ENCODE assay signal across 34 mouse cellular contexts in the genomic region with DNA sequence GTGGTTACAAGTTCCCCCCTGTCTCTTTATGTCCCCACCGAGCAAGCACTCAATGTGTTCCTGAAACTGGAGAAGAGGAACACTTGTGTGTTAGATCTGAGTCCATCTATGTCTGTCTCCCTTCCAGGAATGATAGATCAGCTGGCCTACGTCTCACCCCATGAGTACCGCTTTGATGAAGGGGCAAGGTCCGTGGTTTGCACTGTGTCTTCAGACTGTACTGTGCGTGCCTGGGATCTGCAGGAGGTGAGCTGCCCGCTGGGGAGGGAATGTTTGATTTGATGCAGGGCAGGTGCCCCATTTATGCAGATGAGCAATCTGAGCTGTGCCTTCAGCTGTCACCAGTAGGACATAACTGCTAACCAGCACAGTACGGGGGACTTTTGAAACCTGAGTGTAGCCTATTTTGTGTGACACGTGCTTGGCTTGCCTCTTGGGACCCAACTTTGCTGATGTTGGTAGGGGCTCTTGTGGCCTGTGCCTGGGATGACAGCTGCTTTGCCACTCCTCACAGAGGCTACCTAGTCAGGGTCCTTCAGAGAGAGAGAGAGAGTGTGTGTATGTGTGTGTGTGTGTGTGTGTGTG. TPM values are rescaled to one million over a fixed set of nuclear protein-coding genes. Genes with fewer than 3 reads are reported as not detected.
DNase-seq lines count a peak whose midpoint lies in the region; ATAC-seq and TF ChIP-seq lines count a peak whose summit lies in the region.
"Had no signal": no experiment of that assay in that cellular context is flagged by ENCODE, and none has a peak within 500 bp of the region (broad histone marks: within the 10 kb centered on the region; RNA-seq: fewer than 3 reads in every experiment).

No protein-coding gene starts in this region.

- peak; percentile 43; the same call in 1 of the 2 replicates for ATAC-seq in hindbrain, postnatal 0 days
- ATAC-seq in hindbrain, embryonic 12.5 days (ENCODE audit: low FRiP score), result no peak
- peak; percentile 44; the same call in 1 of the 2 replicates for ATAC-seq in kidney, embryonic 15.5 days (replicated peaks; ENCODE audit: low FRiP score)
- peak; percentile 66 for ATAC-seq in limb, embryonic 14.5 days (ENCODE audit: low FRiP score, low read depth)
- ATAC-seq: CD4-positive, CD25-positive, alpha-beta regulatory T cell, adult 4 months; forebrain, embryonic 14.5 days; hindbrain, embryonic 16.5 days; intestine, embryonic 15.5 days; lung, postnatal 0 days; midbrain, embryonic 13.5 days had no signal

- H3K9ac ChIP-seq in hindbrain, postnatal 0 days (replicated peaks; ENCODE audit: low read length), result no peak overlapping the region
- no peak overlapping the region for H3K9ac ChIP-seq in hindbrain, embryonic 12.5 days
- no peak overlapping the region for H3K9ac ChIP-seq in kidney, embryonic 15.5 days
- no peak overlapping the region for H3K9ac ChIP-seq in limb, embryonic 14.5 days (ENCODE audit: low read depth, low read length, severe bottlenecking)
- H3K9ac ChIP-seq: heart, embryonic 13.5 days; intestine, embryonic 15.5 days; liver, embryonic 13.5 days; midbrain, embryonic 13.5 days had no signal

- 82% methylated on average over 8 of the region's 8 CpGs for WGBS in hindbrain, postnatal 0 days
- 80% methylated on average over 8 of the region's 8 CpGs for WGBS in hindbrain, embryonic 12.5 days
- WGBS in kidney, embryonic 15.5 days, result 61% methylated on average over 8 of the region's 8 CpGs
- 80% methylated on average over 8 of the region's 8 CpGs for WGBS in limb, embryonic 14.5 days

- H3K4me3 ChIP-seq in hindbrain, postnatal 0 days (ENCODE audit: low read length), result no peak overlapping the region
- no peak overlapping the region for H3K4me3 ChIP-seq in hindbrain, embryonic 12.5 days
- no peak overlapping the region for H3K4me3 ChIP-seq in kidney, embryonic 15.5 days (replicated peaks)
- no peak overlapping the region for H3K4me3 ChIP-seq in limb, embryonic 14.5 days (replicated peaks; ENCODE audit: low read length)
- H3K4me3 ChIP-seq: heart, embryonic 13.5 days; intestine, embryonic 15.5 days; liver, embryonic 13.5 days; midbrain, embryonic 13.5 days had no signal

- DNase-seq in hindbrain, postnatal 0 days (ENCODE audit: low spot score), result no peak
- peak; percentile 4 to 9 for DNase-seq in kidney, adult 8-10 months
- DNase-seq in limb, embryonic 14.5 days (ENCODE audit: low spot score), result peak; percentile 22
- DNase-seq in embryo, embryonic 9.5 days (ENCODE audit: extremely low spot score), result no peak
- DNase-seq in layer of hippocampus, postnatal 10 days (ENCODE audit: low spot score in 2 of 2), result no peak
- DNase-seq: adrenal gland, postnatal 14 days; cerebellum, adult 11-12 months; cerebellum, postnatal 10 days; heart, postnatal 10 days; liver, embryonic 13.5 days; lung, adult 18-20 months; right cerebral cortex, postnatal 25 days; spleen, adult 18-20 months; thymus, postnatal 14 days had no signal

- no peaks in the 10 kb centered on the region; the same call in 1 of the 2 replicates for H3K4me1 ChIP-seq in hindbrain, postnatal 0 days (ENCODE audit: insufficient read depth, low read length)
- peaks cover 4% of the 10 kb centered on the region for H3K4me1 ChIP-seq in hindbrain, embryonic 12.5 days
- H3K4me1 ChIP-seq in kidney, embryonic 15.5 days, result peaks cover 4% of the 10 kb centered on the region; the same call in 1 of the 2 replicates
- H3K4me1 ChIP-seq in limb, embryonic 14.5 days (ENCODE audit: control insufficient read depth, insufficient read depth, low read length), result peaks cover under 1% of the 10 kb centered on the region; the same call in 1 of the 2 replicates
- H3K4me1 ChIP-seq: intestine, embryonic 15.5 days had no signal

- H3K27ac ChIP-seq in hindbrain, postnatal 0 days, result no peak overlapping the region
- no peak overlapping the region for H3K27ac ChIP-seq in hindbrain, embryonic 12.5 days
- H3K27ac ChIP-seq in kidney, embryonic 15.5 days, result no peak overlapping the region
- no peak overlapping the region for H3K27ac ChIP-seq in limb, embryonic 14.5 days (replicated peaks; ENCODE audit: low read depth, low read length)
- H3K27ac ChIP-seq: heart, embryonic 13.5 days; intestine, embryonic 15.5 days; liver, embryonic 13.5 days; macrophage; midbrain, embryonic 13.5 days had no signal

- H3K4me2 ChIP-seq in hindbrain, postnatal 0 days (ENCODE audit: low read depth, low read length), result no peak overlapping the region
- H3K4me2 ChIP-seq in hindbrain, embryonic 12.5 days (replicated peaks), result no peak overlapping the region
- H3K4me2 ChIP-seq in kidney, embryonic 15.5 days, result no peak overlapping the region
- H3K4me2 ChIP-seq in limb, embryonic 14.5 days (replicated peaks; ENCODE audit: low read depth, low read length, severe bottlenecking), result no peak overlapping the region
- H3K4me2 ChIP-seq: heart, embryonic 13.5 days; intestine, embryonic 15.5 days; liver, embryonic 13.5 days; midbrain, embryonic 13.5 days had no signal

- H3K27me3 ChIP-seq in hindbrain, postnatal 0 days (ENCODE audit: insufficient read depth, low read length), result no peaks in the 10 kb centered on the region
- H3K27me3 ChIP-seq in hindbrain, embryonic 12.5 days, result no peaks in the 10 kb centered on the region
- no peaks in the 10 kb centered on the region for H3K27me3 ChIP-seq in kidney, embryonic 15.5 days
- no peaks in the 10 kb centered on the region for H3K27me3 ChIP-seq in limb, embryonic 14.5 days (ENCODE audit: control insufficient read depth, insufficient read depth, low read length)
- H3K27me3 ChIP-seq: heart, embryonic 13.5 days; intestine, embryonic 15.5 days; liver, embryonic 13.5 days; midbrain, embryonic 13.5 days had no signal

- no peak for TF ChIP-seq POLR2A in limb, embryonic 14.5 days (IDR thresholded peaks at IDR 0.05; ENCODE audit: borderline replicate concordance, extremely low read depth, insufficient read depth, insufficient read length)

- no peaks in the 10 kb centered on the region for H3K9me3 ChIP-seq in hindbrain, postnatal 0 days (ENCODE audit: low read length)
- no peaks in the 10 kb centered on the region for H3K9me3 ChIP-seq in hindbrain, embryonic 12.5 days (replicated peaks)
- no peaks in the 10 kb centered on the region for H3K9me3 ChIP-seq in kidney, embryonic 15.5 days (replicated peaks)
- H3K9me3 ChIP-seq in limb, embryonic 14.5 days (ENCODE audit: control insufficient read depth, low read length), result no peaks in the 10 kb centered on the region
- H3K9me3 ChIP-seq: heart, embryonic 13.5 days; intestine, embryonic 15.5 days; liver, embryonic 13.5 days; midbrain, embryonic 13.5 days had no signal

- TF ChIP-seq CTCF in hindbrain, postnatal 0 days (IDR thresholded peaks at IDR 0.05; ENCODE audit: low read depth), result no peak

- H3K36me3 ChIP-seq in hindbrain, postnatal 0 days (ENCODE audit: insufficient read depth, low read length), result peaks cover 42% of the 10 kb centered on the region
- H3K36me3 ChIP-seq in hindbrain, embryonic 12.5 days, result peaks cover 72% of the 10 kb centered on the region
- peaks cover 85% of the 10 kb centered on the region for H3K36me3 ChIP-seq in kidney, embryonic 15.5 days
- H3K36me3 ChIP-seq in limb, embryonic 14.5 days (ENCODE audit: control insufficient read depth, insufficient read depth, low read length), result peaks cover 73% of the 10 kb centered on the region

RNA-seq across cellular contexts. Expression of a gene that starts 6.1 kb away (rescaled TPM):
- 37.3 and 38.6 TPM in 2 replicates for total RNA-seq in hindbrain, postnatal 0 days (2014; rRNA removed)
- 29.2 and 32.5 TPM in 2 replicates for polyA plus RNA-seq in hindbrain, postnatal 0 days (2015; fragmentation: Nextera tagmentation; extraction: Ambion mirVana)
- polyA plus RNA-seq in hindbrain, embryonic 12.5 days (2016; fragmentation: Nextera tagmentation; extraction: Ambion mirVana), result 39.6 and 42.5 TPM in 2 replicates
- polyA plus RNA-seq in kidney, embryonic 15.5 days (2015; fragmentation: Nextera tagmentation; extraction: Ambion mirVana), result 26.1 and 31.5 TPM in 2 replicates
- 38.8 and 42.9 TPM in 2 replicates for polyA plus RNA-seq in limb, embryonic 14.5 days (2012; rRNA removed)
- 33.0 and 33.5 TPM in 2 replicates for polyA plus RNA-seq in limb, embryonic 14.5 days (2014; fragmentation: Nextera tagmentation; extraction: Ambion mirVana)
- total RNA-seq in layer of hippocampus, postnatal 10 days (2021), result 10 to 100 TPM; 21.6 to 22.2 TPM

RNA-seq across cellular contexts. Expression of a gene that starts 20.0 kb away (rescaled TPM):
- total RNA-seq in hindbrain, postnatal 0 days (2014; rRNA removed), result not detected in 2 replicates
- not detected in 2 replicates for polyA plus RNA-seq in hindbrain, postnatal 0 days (2015; fragmentation: Nextera tagmentation; extraction: Ambion mirVana)
- polyA plus RNA-seq in hindbrain, embryonic 12.5 days (2016; fragmentation: Nextera tagmentation; extraction: Ambion mirVana), result not detected in 2 replicates
- polyA plus RNA-seq in kidney, embryonic 15.5 days (2015; fragmentation: Nextera tagmentation; extraction: Ambion mirVana), result not detected in 2 replicates
- polyA plus RNA-seq in limb, embryonic 14.5 days (2012; rRNA removed), result not detected in 2 replicates
- not detected in 2 replicates for polyA plus RNA-seq in limb, embryonic 14.5 days (2014; fragmentation: Nextera tagmentation; extraction: Ambion mirVana)
- not detected for total RNA-seq in layer of hippocampus, postnatal 10 days (2021)
- total RNA-seq: adrenal gland, postnatal 14 days; common myeloid progenitor, adult 5-6 weeks; heart, adult 8-10 months; heart, postnatal 10 days; hematopoietic stem cell, adult 5-6 weeks; left cerebral cortex, postnatal 10 days; megakaryocyte-erythroid progenitor cell, adult 5-6 weeks; neutrophil, adult 5-6 weeks had no signal
- polyA plus RNA-seq: CD4-positive, CD25-positive, alpha-beta regulatory T cell, adult 4 months; forebrain, embryonic 14.5 days; gonadal fat pad, adult 2 months; heart, embryonic 13.5 days; hindbrain, embryonic 16.5 days; intestine, embryonic 15.5 days; large intestine, adult 2 months; limb, embryonic 11.5 days; liver, embryonic 13.5 days; lung, postnatal 0 days; macrophage; midbrain, embryonic 13.5 days; stomach, embryonic 16.5 days had no signal

RNA-seq across cellular contexts. Expression of a gene that starts 43.4 kb away (rescaled TPM):
- not detected in 2 replicates for total RNA-seq in hindbrain, postnatal 0 days (2014; rRNA removed)
- polyA plus RNA-seq in hindbrain, postnatal 0 days (2015; fragmentation: Nextera tagmentation; extraction: Ambion mirVana), result not detected in 2 replicates
- not detected in 2 replicates for polyA plus RNA-seq in hindbrain, embryonic 12.5 days (2016; fragmentation: Nextera tagmentation; extraction: Ambion mirVana)
- polyA plus RNA-seq in kidney, embryonic 15.5 days (2015; fragmentation: Nextera tagmentation; extraction: Ambion mirVana), result not detected in 2 replicates
- not detected in 2 replicates for polyA plus RNA-seq in limb, embryonic 14.5 days (2012; rRNA removed)
- polyA plus RNA-seq in limb, embryonic 14.5 days (2014; fragmentation: Nextera tagmentation; extraction: Ambion mirVana), result not detected in 2 replicates
- not detected for total RNA-seq in layer of hippocampus, postnatal 10 days (2021)
- total RNA-seq: adrenal gland, postnatal 14 days; common myeloid progenitor, adult 5-6 weeks; heart, adult 8-10 months; heart, postnatal 10 days; hematopoietic stem cell, adult 5-6 weeks; left cerebral cortex, postnatal 10 days; megakaryocyte-erythroid progenitor cell, adult 5-6 weeks; neutrophil, adult 5-6 weeks had no signal
- polyA plus RNA-seq: CD4-positive, CD25-positive, alpha-beta regulatory T cell, adult 4 months; forebrain, embryonic 14.5 days; heart, embryonic 13.5 days; hindbrain, embryonic 16.5 days; intestine, embryonic 15.5 days; large intestine, adult 2 months; limb, embryonic 11.5 days; liver, embryonic 13.5 days; lung, postnatal 0 days; macrophage; midbrain, embryonic 13.5 days; stomach, embryonic 16.5 days had no signal

Comparison
In these comparisons a context has a peak if more than half of its experiments do, and no peak if none do; other contexts are left out.
1. DNase-seq: peak in kidney, adult 8-10 months (2 of 2) and limb, embryonic 14.5 days (single experiment); none in hindbrain, postnatal 0 days (single experiment), embryo, embryonic 9.5 days (single experiment) and layer of hippocampus, postnatal 10 days (0 of 2).